Mouse (Mus musculus): ENCODE results near the gene Tie1. TPM values are rescaled to one million over a fixed set of nuclear protein-coding genes. Genes with fewer than 3 reads are reported as not detected.

The Tie1 gene
- polyA plus RNA-seq, 1 experiment from 2014 or later = 14.0 TPM

GRCm38 (mm10) chr4:118465697-118466163 is 24.1 kb downstream of the Tie1 start:
- no peak overlapping the region for H3K9ac ChIP-seq (replicated peaks)
- no peaks in the 10 kb centered on the region for H3K9me3 ChIP-seq
- H3K4me3 ChIP-seq = no peak overlapping the region
- no peak overlapping the region for H3K27ac ChIP-seq (replicated peaks)
- no peaks in the 10 kb centered on the region for H3K27me3 ChIP-seq
- no peaks in the 10 kb centered on the region for H3K36me3 ChIP-seq
- WGBS = 67% methylated on average over 11 of the region's 11 CpGs
- H3K4me1 ChIP-seq = no peaks in the 10 kb centered on the region
- no peak overlapping the region for H3K4me2 ChIP-seq (replicated peaks)
- ATAC-seq (replicated peaks) = no peak

GRCm38 (mm10) chr4:118464956-118465355 is 24.9 kb downstream of the Tie1 start:
- no peaks in the 10 kb centered on the region for H3K9me3 ChIP-seq
- no peaks in the 10 kb centered on the region for H3K4me1 ChIP-seq
- 97% methylated on average over 3 of the region's 3 CpGs for WGBS
- no peaks in the 10 kb centered on the region for H3K27me3 ChIP-seq
- H3K9ac ChIP-seq (replicated peaks) = no peak overlapping the region
- no peak overlapping the region for H3K4me2 ChIP-seq (replicated peaks)
- no peak for ATAC-seq (replicated peaks)
- no peak overlapping the region for H3K4me3 ChIP-seq
- H3K36me3 ChIP-seq = no peaks in the 10 kb centered on the region
- no peak overlapping the region for H3K27ac ChIP-seq (replicated peaks)

- Histone ChIP-seq H3K36me3 (no peaks in the 10 kb centered on the region), H3K27me3 (no peaks in the 10 kb centered on the region), H3K9me3 (no peaks in the 10 kb centered on the region), H3K4me3 (no peak within 1 kb of the TSS), H3K4me1 (no peaks in the 10 kb centered on the region), H3K27ac (replicated peaks) (no peak within 1 kb of the TSS), H3K4me2 (replicated peaks) (no peak within 1 kb of the TSS), H3K9ac (replicated peaks) (no peak within 1 kb of the TSS)
- ATAC-seq (replicated peaks) = no peak
- WGBS = 75% methylated on average over 9 of the region's 9 CpGs
Measured at GRCm38 (mm10) chr4:118457345-118457975, 32.4 kb downstream of the Tie1 start, which contains the start of gene Mpl. Gene Mpl (minus strand): TSS chr4:118457513.

GRCm38 (mm10) chr4:118446415-118447153 is 43.3 kb downstream of the Tie1 start:
- WGBS = 14% methylated on average over 24 of the region's 24 CpGs
- Histone ChIP-seq H3K4me2 (replicated peaks) (peak overlapping the region; percentile 79), H3K9me3 (no peaks in the 10 kb centered on the region), H3K9ac (replicated peaks) (peak overlapping the region; percentile 23), H3K27ac (replicated peaks) (no peak overlapping the region), H3K4me1 (peaks cover 16% of the 10 kb centered on the region), H3K4me3 (peak overlapping the region; percentile 42), H3K36me3 (no peaks in the 10 kb centered on the region), H3K27me3 (no peaks in the 10 kb centered on the region)
- peak; percentile 60 for ATAC-seq (replicated peaks)

GRCm38 (mm10) chr4:118445781-118446414 is 44.0 kb downstream of the Tie1 start:
- Histone ChIP-seq H3K9ac (replicated peaks) (peak overlapping the region; percentile 23), H3K27me3 (no peaks in the 10 kb centered on the region), H3K4me2 (replicated peaks) (peak overlapping the region; percentile 79), H3K4me1 (peaks cover 16% of the 10 kb centered on the region), H3K9me3 (no peaks in the 10 kb centered on the region), H3K27ac (replicated peaks) (no peak overlapping the region), H3K4me3 (peak overlapping the region; percentile 42), H3K36me3 (no peaks in the 10 kb centered on the region)
- 19% methylated on average over 18 of the region's 18 CpGs for WGBS
- peak; percentile 73 for ATAC-seq (replicated peaks)

- WGBS = 80% methylated on average over 10 of the region's 10 CpGs
- no peaks in the 10 kb centered on the region for H3K27me3 ChIP-seq
- H3K9ac ChIP-seq (replicated peaks) = no peak overlapping the region
- peaks cover 16% of the 10 kb centered on the region for H3K4me1 ChIP-seq
- ATAC-seq (replicated peaks) = no peak
- H3K36me3 ChIP-seq = no peaks in the 10 kb centered on the region
- no peak overlapping the region for H3K27ac ChIP-seq (replicated peaks)
- H3K9me3 ChIP-seq = no peaks in the 10 kb centered on the region
- no peak overlapping the region for H3K4me3 ChIP-seq
- no peak overlapping the region for H3K4me2 ChIP-seq (replicated peaks)
Measured at GRCm38 (mm10) chr4:118445088-118445487, 44.8 kb downstream of the Tie1 start.

- H3K36me3 ChIP-seq = peaks cover 5% of the 10 kb centered on the region; the same call in 1 of the 2 replicates
- H3K4me2 ChIP-seq (replicated peaks) = peak overlapping the region; percentile 98
- peak overlapping the region; percentile 63 for H3K4me3 ChIP-seq
- 8% methylated on average over 12 of the region's 12 CpGs for WGBS
- H3K4me1 ChIP-seq = peaks cover 37% of the 10 kb centered on the region
- no peaks in the 10 kb centered on the region for H3K9me3 ChIP-seq
- H3K27ac ChIP-seq (replicated peaks) = peak overlapping the region; percentile 90
- H3K27me3 ChIP-seq = no peaks in the 10 kb centered on the region
- ATAC-seq (replicated peaks) = peak; percentile 44
- H3K9ac ChIP-seq (replicated peaks) = peak overlapping the region; percentile 72
Measured at GRCm38 (mm10) chr4:118437829-118438253, 52.0 kb downstream of the Tie1 start.

GRCm38 (mm10) chr4:118436820-118437603 is 52.8 kb downstream of the Tie1 start, which contains the start of gene Cdc20:
Gene Cdc20 (minus strand): TSS chr4:118437352.
- Histone ChIP-seq H3K27ac (replicated peaks) (peak within 1 kb of the TSS; percentile 90), H3K9ac (replicated peaks) (peak within 1 kb of the TSS; percentile 72), H3K4me2 (replicated peaks) (peak within 1 kb of the TSS; percentile 98), H3K9me3 (no peaks in the 10 kb centered on the region), H3K36me3 (peaks cover 13% of the 10 kb centered on the region), H3K4me3 (peak within 1 kb of the TSS; percentile 63), H3K4me1 (peaks cover 37% of the 10 kb centered on the region), H3K27me3 (no peaks in the 10 kb centered on the region)
- under 1% methylated on average over 62 of the region's 67 CpGs for WGBS
- ATAC-seq (replicated peaks) = peak; percentile 97

GRCm38 (mm10) chr4:118432332-118432731 is 57.5 kb downstream of the Tie1 start:
- no peaks in the 10 kb centered on the region for H3K9me3 ChIP-seq
- no peak overlapping the region for H3K27ac ChIP-seq (replicated peaks)
- H3K4me2 ChIP-seq (replicated peaks) = no peak overlapping the region
- no peak for ATAC-seq (replicated peaks)
- peaks cover 47% of the 10 kb centered on the region for H3K4me1 ChIP-seq
- H3K9ac ChIP-seq (replicated peaks) = no peak overlapping the region
- no peak overlapping the region for H3K4me3 ChIP-seq
- no peaks in the 10 kb centered on the region for H3K27me3 ChIP-seq
- peaks cover 16% of the 10 kb centered on the region for H3K36me3 ChIP-seq
- WGBS = 74% methylated on average over 8 of the region's 8 CpGs

- WGBS = 58% methylated on average over 7 of the region's 7 CpGs
- peaks cover 18% of the 10 kb centered on the region for H3K36me3 ChIP-seq
- peaks cover 26% of the 10 kb centered on the region for H3K4me1 ChIP-seq
- ATAC-seq (replicated peaks) = no peak
- H3K4me2 ChIP-seq (replicated peaks) = no peak overlapping the region
- H3K27me3 ChIP-seq = no peaks in the 10 kb centered on the region
- no peak overlapping the region for H3K9ac ChIP-seq (replicated peaks)
- no peak overlapping the region for H3K27ac ChIP-seq (replicated peaks)
- H3K9me3 ChIP-seq = no peaks in the 10 kb centered on the region
- H3K4me3 ChIP-seq = no peak overlapping the region
Measured at GRCm38 (mm10) chr4:118429215-118429895, 60.5 kb downstream of the Tie1 start.

GRCm38 (mm10) chr4:118428531-118429214 is 61.2 kb downstream of the Tie1 start:
- peaks cover 20% of the 10 kb centered on the region for H3K36me3 ChIP-seq
- peak; percentile 18 for ATAC-seq (replicated peaks)
- 55% methylated on average over 15 of the region's 15 CpGs for WGBS
- H3K4me3 ChIP-seq = peak overlapping the region; percentile 50
- H3K9me3 ChIP-seq = no peaks in the 10 kb centered on the region
- H3K27me3 ChIP-seq = no peaks in the 10 kb centered on the region
- H3K27ac ChIP-seq (replicated peaks) = peak overlapping the region; percentile 59
- H3K4me1 ChIP-seq = peaks cover 21% of the 10 kb centered on the region
- H3K4me2 ChIP-seq (replicated peaks) = peak overlapping the region; percentile 87
- H3K9ac ChIP-seq (replicated peaks) = peak overlapping the region; percentile 65
